Mouse (Mus musculus) hindlimb bud, embryonic 11.5 days (tissue): Measurements from ENCODE around the gene Slc35e3.

Experiments
- DNase-seq: peaks from one replicate; pipeline ENCODE4 v3.0.0-alpha.2; 2012; ENCODE audit warnings: low read depth, low spot score; ENCODE audit errors: extremely low spot score

Gene Slc35e3

DNA sequence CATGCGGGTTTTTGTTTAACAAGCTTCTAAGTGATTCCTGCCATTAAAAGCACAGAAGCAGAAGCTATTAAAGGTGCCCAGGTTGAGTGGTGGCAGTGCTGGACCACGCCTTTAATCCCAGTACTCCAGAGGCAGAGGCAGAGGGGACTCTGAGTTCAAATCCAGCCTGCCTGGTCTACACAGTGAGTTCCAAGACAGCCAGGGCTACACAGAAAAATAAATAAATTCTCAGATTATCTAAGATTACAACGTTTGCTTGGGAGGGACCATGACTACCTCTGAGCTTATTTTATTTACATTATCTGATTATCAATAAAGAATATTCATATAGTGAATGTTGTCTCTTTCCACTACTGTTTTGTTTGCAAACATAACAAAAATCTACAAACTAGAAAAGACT, 59.1 kb downstream of the Slc35e3 start:
- DNase-seq: no peak

DNA sequence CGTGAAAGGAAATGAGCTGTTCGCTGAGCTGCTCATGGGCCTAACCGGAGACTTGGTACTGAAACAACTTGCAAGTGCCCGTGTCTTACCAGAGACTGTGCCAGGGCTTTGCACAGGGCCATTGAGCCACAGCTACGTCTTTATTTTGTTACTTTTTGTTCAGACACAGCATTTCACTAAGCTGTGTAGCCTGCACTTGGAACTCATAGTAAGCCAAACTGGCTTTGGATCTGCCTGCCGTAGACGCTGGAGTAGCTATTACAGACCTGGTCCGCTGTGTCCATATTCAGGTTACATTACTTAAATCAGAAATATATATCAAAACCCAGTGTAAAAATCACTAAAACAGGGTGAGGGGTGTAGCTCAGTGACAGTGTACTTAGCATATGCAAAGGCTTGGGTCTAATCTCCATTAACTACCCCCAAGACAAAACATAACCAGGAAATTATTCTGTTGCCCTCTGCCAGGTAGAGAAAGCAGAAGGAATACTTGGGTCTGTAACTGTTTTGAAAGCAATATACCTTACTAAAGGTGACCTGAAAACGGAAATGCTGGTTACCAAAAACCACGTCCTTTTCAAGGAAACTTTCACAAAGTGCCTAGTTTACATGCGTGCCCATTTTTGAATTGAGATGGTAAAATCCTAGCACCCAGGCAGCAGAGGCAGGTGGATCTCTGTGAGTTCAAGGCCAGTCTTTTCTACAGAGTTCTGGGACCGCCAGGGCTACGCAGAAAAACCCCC, 60.1 kb downstream of the Slc35e3 start:
- no peak for DNase-seq

DNA sequence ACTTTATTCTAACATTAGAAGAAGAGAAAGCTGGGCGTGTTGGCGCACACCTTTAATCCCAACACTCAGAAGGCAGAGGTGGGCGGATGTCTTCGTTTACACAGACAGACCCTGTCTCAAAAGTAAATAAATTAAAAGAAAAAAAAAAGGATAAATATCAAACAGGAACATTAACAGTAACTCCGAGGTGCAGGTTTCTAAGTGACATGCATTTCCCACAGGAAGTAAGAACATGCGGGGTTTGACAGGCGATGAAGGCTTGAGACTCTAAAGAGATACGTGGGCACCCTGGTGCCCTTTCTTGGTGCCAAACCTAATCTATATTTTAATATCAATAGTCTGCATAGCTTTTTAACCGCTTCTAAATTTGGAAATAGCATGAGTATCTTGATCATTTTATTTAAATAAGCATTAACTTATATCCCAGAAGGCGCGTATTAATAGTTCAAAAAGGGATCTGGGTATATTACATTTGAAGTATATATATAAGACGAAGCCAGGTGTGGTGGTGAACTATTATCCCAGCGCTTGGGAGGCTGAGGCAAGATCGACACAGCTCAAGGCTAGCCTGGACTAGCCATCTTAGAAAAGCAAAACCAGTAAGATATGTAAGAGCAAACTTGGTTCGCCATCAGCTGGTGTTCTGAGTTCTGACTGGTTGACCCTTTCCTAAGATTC, 60.9 kb downstream of the Slc35e3 start:
- DNase-seq: no peak

DNA sequence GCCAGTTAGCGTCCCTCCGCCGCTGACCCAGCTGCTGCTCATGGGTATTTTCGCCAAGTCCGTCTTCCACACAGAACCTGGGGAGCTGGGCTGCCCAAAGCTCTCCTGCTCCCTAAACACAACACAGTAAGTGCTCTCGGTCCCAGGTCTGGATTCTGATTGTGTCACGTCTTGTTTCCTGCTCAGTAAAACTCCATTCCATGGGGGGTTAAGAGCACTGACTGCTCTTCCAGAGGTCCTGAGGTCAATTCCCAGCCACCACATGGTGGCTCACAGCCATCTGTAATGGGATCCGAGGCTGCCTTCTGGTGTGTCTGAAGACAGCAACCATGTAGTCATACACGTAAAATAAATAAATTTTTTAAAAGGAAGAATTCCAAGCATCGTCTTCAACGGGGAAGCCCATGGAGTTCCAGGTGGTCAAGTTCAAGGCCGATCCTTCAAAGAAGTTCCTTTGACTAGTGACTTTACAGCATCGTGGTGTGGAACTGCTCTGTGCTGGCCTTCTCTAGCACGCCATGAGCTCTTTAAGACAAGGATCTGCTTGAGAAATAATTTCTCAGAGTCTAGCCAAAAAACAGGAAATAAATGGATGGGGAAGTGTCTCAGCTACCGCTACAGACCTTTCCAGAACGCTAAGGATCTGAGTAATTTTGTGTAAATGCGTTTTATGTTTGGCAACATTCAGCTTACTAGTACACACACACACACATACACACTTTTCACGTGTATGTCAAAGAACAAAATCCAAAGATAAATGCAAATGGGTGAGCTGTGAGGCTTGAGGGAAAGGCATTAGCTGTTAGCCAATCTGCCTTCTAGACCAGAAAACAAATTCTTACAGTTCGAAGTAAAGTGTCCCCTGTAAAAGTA, 61.6 kb downstream of the Slc35e3 start:
- DNase-seq: no peak

DNA sequence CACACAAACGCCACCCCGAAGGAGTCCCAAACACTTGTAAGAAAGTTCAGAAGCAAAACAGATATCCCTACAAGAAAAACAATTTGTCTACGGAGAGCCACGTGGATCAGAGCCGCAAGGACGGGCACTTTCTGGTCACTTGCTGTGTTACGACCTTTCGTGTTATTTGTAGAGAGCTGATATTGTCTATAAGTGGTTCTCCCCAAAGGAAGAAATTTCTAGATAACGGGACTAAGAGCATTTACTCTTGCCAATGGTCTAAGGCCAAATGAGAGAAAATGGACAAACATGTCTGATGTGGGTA, 62.5 kb downstream of the Slc35e3 start:
- no peak for DNase-seq
